Mouse (Mus musculus): ENCODE results near the gene Smarcal1.
A peak's percentile ranks its signal among the peaks of the same experiment; 100 is the strongest.

Smarcal1 gene

GRCm38 (mm10) chr1:72582947-72583731, at the start of gene Smarcal1:
Gene Smarcal1, plus strand, starts transcription at chr1:72583251.
- DNase-seq (ENCODE audit: low spot score in 2 of 2), result peak; percentile 98 to 99

DNA sequence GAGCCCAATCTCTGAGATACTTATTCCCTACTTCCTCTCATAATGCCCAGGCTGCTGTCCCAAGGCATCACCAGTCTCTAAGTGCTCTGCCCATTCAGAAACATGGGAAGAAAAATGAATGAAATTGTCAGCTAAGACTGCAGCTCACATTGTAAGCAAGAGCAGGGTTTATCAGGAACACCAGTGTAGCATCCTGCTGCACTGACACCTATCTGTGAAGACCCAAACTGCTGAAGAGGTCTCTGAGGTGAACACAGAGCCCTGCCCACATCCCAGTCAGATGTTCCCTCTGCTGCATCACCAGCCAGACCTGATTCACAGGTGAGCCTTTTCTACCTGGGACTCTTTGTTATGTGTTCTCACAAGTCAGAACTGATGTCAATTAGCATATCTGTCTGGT, 49.6 kb upstream of the Smarcal1 start:
- DNase-seq (ENCODE audit: low spot score in 2 of 2), result no peak

DNA sequence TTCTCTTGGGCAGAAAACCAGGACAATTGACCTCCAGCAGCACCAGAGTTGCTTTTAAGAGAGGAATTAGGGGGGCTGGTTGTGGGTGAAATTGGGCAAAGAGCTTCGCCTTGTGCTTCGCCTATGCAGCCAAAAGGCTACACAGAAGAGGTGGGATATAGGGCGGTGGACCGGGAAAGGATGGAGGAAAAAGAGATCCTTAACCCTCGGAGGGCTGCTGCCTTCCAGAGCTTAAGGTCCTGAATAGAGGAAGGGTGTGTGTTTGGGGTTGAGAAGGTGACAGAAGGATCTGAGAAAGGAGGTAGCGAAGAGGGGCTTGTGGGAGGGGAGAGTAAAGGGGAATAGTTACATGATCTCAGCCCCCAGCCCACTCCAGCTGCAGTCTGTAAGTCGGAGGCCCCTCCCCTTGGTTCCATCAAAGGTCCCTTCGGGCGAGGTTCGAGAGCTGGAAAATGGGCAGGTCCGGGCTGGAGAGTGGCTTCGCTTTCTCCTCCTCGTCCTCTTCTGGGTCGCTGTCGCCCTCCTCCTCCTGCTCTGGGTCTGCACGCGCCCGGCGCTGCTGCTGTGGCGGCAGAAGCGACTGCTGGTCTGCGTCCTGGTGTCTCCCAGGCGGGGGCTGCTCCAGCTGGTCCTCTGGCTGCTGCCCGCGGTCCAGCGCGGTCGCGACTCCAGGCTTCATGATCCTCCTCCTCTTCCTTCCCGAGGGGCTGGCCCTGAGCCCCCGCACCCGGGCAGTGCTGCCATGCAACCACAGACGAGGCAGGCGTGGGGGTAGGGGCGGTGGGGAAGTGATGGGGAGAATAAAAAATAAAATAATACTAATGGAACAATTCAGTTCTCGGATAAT, 47.1 kb upstream of the Smarcal1 start:
- peak; percentile 48 to 50 for DNase-seq (ENCODE audit: low spot score in 2 of 2)

DNA sequence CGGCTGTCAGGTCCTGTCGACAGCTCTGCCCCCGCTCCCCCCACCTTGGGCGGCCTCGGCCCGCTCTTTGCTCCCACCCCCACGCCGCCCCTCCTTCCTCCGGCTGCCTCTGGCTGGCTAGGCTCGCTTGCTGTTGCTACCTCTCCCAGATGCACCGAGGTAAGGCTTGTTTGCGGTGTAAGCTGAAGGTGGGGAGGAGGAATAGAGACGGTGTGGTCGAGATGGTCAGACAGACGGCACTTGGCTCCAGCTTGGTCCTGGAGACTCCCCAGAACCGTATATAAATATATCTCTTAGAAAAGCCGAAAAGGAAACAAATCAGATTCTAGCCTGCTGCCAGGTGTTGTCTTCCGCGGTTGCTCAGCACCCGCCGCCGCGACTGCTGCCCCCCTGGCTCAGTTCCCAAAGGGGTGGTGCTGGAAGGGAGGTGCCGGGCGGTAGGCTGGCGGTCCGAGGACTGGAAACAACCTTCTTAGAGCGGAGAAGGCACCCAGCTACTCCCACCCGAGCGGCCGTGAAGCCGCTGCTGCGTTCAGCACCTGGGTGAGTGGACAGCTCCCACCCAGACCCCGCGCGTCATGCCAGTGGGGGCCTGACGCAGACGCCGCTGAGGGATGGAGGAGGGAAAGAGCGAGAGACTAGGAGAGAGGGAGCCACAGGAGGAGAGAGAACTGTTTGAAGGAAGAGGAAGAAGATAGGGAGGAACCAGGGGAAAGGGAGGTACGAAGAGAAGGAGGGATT, 46.3 kb upstream of the Smarcal1 start, which contains the start of gene March4:
Gene March4, minus strand, starts transcription at position 320 of the 741 bp plus-strand sequence.
- peak; percentile 77 to 82 for DNase-seq (ENCODE audit: low spot score in 2 of 2)

GRCm38 (mm10) chr1:72538266-72538665, 44.8 kb upstream of the Smarcal1 start:
- DNase-seq (ENCODE audit: low spot score in 2 of 2), result peak; percentile 35 to 38

- DNase-seq (ENCODE audit: low spot score in 2 of 2), result no peak
Observed at GRCm38 (mm10) chr1:72550317-72550716, 32.7 kb upstream of the Smarcal1 start.

DNA sequence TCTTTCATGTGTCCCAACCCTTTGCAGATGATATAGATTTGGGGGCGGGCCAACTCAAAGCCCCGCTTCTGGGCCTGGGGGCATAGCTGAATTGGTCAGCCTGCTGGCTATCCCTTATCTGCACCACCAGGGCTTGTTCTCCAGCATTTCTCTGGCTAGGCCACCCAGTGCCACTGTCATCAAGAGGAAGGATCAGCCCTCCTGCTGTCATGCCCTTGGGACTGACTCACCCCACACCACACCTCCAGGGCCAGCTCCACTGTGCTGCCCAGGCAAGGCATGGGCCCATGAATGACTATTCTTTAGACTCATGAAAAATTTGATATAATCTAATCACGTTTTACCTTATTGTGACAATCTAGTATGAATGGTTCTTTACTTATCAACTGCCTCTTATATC, 26.6 kb upstream of the Smarcal1 start:
- DNase-seq (ENCODE audit: low spot score in 2 of 2), result no peak

DNA sequence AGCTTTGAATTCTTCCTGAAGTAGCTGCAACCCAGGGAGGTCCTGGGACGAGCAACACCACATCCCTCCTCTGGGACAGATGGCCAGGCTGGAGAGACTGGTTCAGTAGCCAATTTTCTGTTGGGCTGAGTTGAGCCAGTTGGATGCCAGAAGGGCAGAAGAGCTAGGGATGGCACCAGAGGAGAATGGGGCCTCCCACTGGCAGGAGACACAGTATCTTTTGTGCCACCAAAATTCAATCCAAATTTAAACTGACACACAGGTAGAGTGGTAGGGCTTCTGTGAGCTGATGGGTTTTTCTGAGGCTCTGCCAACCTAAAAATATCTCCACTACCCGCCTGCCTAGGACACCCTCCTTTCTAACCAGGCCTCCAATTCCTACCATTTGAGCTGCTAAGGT, 24.4 kb upstream of the Smarcal1 start:
- no peak for DNase-seq (ENCODE audit: low spot score in 2 of 2)

GRCm38 (mm10) chr1:72564334-72564962, 18.6 kb upstream of the Smarcal1 start:
- DNase-seq (ENCODE audit: low spot score in 2 of 2), result no peak

DNA sequence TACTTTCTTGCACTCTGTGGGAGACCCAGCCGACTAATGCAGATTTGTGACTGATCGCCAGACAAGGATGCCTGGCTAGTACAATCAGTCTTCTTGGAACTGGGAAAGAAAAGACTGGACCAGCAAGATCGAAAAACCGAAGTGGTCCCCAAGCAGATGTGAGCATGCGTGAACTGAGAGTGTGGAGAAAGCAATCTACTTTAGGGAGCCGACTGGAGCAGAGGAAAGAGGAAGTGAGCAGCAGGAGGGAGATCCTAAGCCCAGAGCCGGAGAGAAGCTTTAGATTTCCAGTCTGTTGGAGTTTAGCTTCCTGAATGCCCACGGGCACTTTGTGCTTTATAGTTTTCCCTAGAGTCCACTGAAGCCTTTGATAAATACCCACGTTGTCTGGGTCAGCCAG, 16.0 kb upstream of the Smarcal1 start:
- DNase-seq (ENCODE audit: low spot score in 2 of 2), result no peak

DNA sequence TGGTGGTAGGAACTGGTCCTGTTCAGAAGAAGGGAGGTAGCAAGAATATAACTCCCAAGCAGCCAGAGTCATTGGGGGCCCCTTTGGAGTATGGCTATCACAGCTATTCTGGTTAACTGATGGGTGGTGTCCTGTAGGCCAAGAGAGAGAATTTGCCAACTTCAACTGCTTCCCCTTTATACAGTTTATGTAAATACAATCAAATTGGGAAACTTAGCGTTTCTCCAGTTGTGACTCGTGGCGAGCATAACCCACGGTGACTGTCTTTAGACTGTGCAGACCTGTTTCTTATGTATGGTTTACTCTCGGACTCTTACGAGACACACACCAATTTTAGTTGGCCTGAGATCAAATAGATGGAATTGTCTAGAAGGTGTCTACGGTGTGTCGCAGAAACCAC, 14.3 kb upstream of the Smarcal1 start:
- DNase-seq (ENCODE audit: low spot score in 2 of 2), result no peak

- DNase-seq (ENCODE audit: low spot score in 2 of 2), result no peak
Observed at GRCm38 (mm10) chr1:72574047-72574446, 9.0 kb upstream of the Smarcal1 start.

DNA sequence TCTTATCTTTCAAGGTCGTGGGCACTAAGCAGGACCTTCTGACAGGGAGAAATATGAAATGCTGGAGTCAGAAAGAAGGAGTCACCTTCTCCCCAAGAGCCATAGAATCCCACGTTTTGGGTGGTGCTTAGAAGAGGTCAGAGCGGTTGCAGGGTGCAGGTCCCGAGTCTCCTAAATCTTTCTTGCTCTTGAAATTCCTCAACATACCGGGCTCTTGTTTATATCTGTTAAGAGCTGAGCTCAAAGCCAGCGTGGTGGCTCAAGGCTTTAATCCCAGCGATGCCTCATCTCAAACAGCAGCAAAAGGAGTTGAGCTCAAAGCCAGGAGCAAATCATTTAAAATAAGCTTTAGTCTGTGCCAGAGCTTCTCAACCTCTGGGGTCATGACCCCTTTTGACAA, 8.4 kb upstream of the Smarcal1 start:
- no peak for DNase-seq (ENCODE audit: low spot score in 2 of 2)

- no peak for DNase-seq (ENCODE audit: low spot score in 2 of 2)
Observed at GRCm38 (mm10) chr1:72575121-72575520, 7.9 kb upstream of the Smarcal1 start.

GRCm38 (mm10) chr1:72577481-72577922, 5.5 kb upstream of the Smarcal1 start:
- DNase-seq (ENCODE audit: low spot score in 2 of 2), result peak; percentile 19 to 22

- DNase-seq (ENCODE audit: low spot score in 2 of 2), result peak; percentile 54 to 63
Observed at GRCm38 (mm10) chr1:72578351-72578750, 4.7 kb upstream of the Smarcal1 start.

DNA sequence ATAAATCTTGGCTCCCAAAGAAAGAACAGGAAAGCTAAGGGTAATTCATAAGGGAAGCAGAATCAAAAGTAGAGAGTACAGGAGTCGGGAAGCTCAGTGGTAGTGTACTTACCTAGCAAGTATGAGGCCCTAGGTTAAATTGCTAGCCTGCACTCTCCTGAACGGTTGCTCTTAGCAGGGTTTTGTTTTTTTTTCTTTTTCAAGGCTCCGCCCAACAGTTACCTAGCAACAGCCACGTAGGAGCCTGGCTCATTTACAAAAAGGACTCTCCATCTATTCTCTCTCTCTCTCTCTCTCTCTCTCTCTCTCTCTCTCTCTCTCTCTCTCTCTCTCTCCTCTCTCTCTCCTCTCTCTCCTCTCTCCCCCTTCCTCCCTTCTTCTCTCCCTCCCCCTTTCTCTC, 4.2 kb upstream of the Smarcal1 start:
- DNase-seq (ENCODE audit: low spot score in 2 of 2), result peak; percentile 29 to 36

DNA sequence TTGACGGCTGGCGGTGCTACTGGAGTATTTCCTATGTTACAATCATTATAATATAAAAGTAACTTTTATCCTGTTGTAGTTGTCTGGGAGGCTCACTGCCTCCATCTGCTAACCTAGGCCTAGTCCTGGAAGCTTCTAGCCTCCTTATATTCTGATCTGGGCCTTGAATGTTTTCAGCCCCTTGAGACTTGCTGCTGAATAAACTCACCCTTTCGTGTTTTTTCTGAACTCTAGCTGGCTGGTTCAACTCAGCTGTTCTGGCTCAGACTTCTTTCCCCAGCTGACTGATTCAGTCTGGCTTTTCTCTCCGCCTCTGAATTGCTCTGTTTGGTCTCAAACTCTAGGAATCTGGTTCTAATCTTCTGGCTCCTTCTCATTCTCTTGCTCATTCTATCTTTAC, 855 bp downstream of the Smarcal1 start:
- no peak for DNase-seq (ENCODE audit: low spot score in 2 of 2)

DNA sequence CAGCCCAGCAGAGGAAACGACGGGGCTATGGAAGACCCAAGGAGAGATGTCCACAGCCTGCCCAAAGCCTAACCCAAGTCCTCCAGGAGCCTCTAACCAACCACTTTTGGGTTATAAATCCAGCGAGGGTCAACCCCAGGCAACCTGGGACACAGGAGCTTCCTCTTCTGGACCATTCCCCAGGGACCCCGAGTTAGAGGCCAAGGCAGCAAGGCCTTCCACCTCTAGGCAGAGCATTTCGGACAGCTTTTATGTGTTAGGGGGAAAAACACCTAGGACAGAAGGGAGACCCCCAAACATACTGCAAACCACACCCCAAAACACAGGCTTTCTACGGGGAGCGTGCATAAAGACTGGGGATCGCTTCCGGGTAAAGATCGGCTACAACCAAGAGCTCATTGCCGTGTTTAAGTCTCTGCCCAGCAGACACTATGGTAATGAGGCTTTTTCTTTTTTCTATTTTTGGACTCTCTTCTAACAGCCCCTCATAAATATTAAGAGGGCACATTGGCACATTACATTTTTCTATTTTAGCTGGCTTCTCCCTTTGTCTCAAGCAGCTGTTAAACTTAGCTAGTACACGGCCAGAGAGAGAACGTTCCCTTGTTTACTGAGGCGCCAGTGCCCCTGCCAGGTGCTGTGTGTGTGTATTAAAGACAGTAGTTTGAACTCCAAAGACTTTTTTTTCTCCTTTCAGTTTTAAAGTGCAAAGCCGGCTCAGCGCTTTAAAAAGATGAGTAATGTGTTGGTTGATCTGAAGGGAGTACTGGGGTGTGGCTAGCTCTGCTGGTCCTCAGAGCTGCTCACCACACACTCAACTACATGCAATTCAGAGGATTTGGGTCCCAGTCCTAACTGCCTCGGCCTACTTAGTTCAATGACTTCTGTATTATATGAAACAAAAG, 3.2 kb downstream of the Smarcal1 start:
- no peak for DNase-seq (ENCODE audit: low spot score in 2 of 2)

DNA sequence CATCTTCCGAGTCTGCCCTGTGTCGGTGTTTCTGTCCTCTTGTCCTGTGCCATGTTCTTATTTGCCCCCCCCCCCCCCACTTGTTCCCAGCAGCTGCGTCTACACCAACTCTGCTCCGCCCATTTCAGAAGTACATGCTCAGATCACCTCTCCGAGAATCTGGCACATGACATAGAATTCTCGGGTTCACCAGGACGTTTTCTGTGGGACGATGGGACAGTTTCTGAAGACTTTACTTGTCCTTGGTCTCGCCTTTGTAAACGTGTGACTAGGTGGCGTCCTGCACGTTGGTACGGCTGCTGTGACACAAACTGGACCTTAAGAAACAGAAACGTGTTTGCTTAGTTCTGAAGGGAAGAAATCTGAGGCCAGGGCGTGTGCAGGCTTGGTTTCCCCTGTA, 4.5 kb downstream of the Smarcal1 start:
- no peak for DNase-seq (ENCODE audit: low spot score in 2 of 2)

GRCm38 (mm10) chr1:72588763-72589162, 5.7 kb downstream of the Smarcal1 start:
- no peak for DNase-seq (ENCODE audit: low spot score in 2 of 2)
